Mouse (Mus musculus): Measurements from ENCODE around the gene Ahcyl2. TPM values are rescaled to one million over a fixed set of nuclear protein-coding genes. Genes with fewer than 3 reads are reported as not detected.
A peak's percentile ranks its signal among the peaks of the same experiment; 100 is the strongest.

Gene Ahcyl2
- polyA plus RNA-seq, 1 experiment from 2014 or later, result 7.9 TPM

- ATAC-seq (ENCODE audit: low read depth), result no peak
- peaks cover 5% of the 10 kb centered on the region; the same call in 1 of the 2 replicates for H3K4me1 ChIP-seq (replicated peaks; ENCODE audit: control insufficient read depth, insufficient read depth, low read length)
- no peak overlapping the region for H3K27ac ChIP-seq (ENCODE audit: low read length)
- no peaks in the 10 kb centered on the region for H3K36me3 ChIP-seq (ENCODE audit: control insufficient read depth, insufficient read depth, low read length)
- H3K9ac ChIP-seq (ENCODE audit: low read length), result no peak overlapping the region
- no peak overlapping the region for H3K4me2 ChIP-seq (ENCODE audit: low read depth, low read length)
- no peaks in the 10 kb centered on the region for H3K27me3 ChIP-seq (ENCODE audit: control insufficient read depth, insufficient read depth, low read depth, low read length)
- no peak overlapping the region for H3K4me3 ChIP-seq (ENCODE audit: low read length)
- 59% methylated on average over 2 of the region's 2 CpGs for WGBS
- no peaks in the 10 kb centered on the region for H3K9me3 ChIP-seq (ENCODE audit: control insufficient read depth, low read length)
Observed at GRCm38 (mm10) chr6:29850747-29851146, 82.9 kb downstream of the Ahcyl2 start.

GRCm38 (mm10) chr6:29851873-29852272 lies 84.1 kb downstream of the Ahcyl2 start:
- H3K27me3 ChIP-seq (ENCODE audit: control insufficient read depth, insufficient read depth, low read depth, low read length), result no peaks in the 10 kb centered on the region
- no peak for ATAC-seq (ENCODE audit: low read depth)
- H3K4me3 ChIP-seq (ENCODE audit: low read length), result no peak overlapping the region
- no peaks in the 10 kb centered on the region for H3K36me3 ChIP-seq (ENCODE audit: control insufficient read depth, insufficient read depth, low read length)
- H3K4me1 ChIP-seq (replicated peaks; ENCODE audit: control insufficient read depth, insufficient read depth, low read length), result peaks cover 5% of the 10 kb centered on the region; the same call in 1 of the 2 replicates
- no peak overlapping the region for H3K4me2 ChIP-seq (ENCODE audit: low read depth, low read length)
- H3K27ac ChIP-seq (ENCODE audit: low read length), result no peak overlapping the region
- 80% methylated on average over 3 of the region's 3 CpGs for WGBS
- H3K9me3 ChIP-seq (ENCODE audit: control insufficient read depth, low read length), result no peaks in the 10 kb centered on the region
- no peak overlapping the region for H3K9ac ChIP-seq (ENCODE audit: low read length)

- Histone ChIP-seq H3K4me3 (ENCODE audit: low read length) (peak overlapping the region; percentile 36), H3K9me3 (ENCODE audit: control insufficient read depth, low read length) (no peaks in the 10 kb centered on the region), H3K36me3 (ENCODE audit: control insufficient read depth, insufficient read depth, low read length) (no peaks in the 10 kb centered on the region), H3K27ac (ENCODE audit: low read length) (no peak overlapping the region), H3K4me2 (ENCODE audit: low read depth, low read length) (peak overlapping the region; percentile 69), H3K4me1 (replicated peaks; ENCODE audit: control insufficient read depth, insufficient read depth, low read length) (peaks cover 5% of the 10 kb centered on the region; the same call in 1 of the 2 replicates), H3K27me3 (ENCODE audit: control insufficient read depth, insufficient read depth, low read depth, low read length) (no peaks in the 10 kb centered on the region), H3K9ac (ENCODE audit: low read length) (peak overlapping the region; percentile 59)
- 14% methylated on average over 12 of the region's 12 CpGs for WGBS
- ATAC-seq (ENCODE audit: low read depth), result peak; percentile 65; the same call in 1 of the 2 replicates
Observed at GRCm38 (mm10) chr6:29853213-29853899, 85.5 kb downstream of the Ahcyl2 start.

GRCm38 (mm10) chr6:29853900-29854390 lies 86.1 kb downstream of the Ahcyl2 start:
- Histone ChIP-seq H3K27me3 (ENCODE audit: control insufficient read depth, insufficient read depth, low read depth, low read length) (no peaks in the 10 kb centered on the region), H3K4me2 (ENCODE audit: low read depth, low read length) (peak overlapping the region; percentile 69; the same call in 1 of the 2 replicates), H3K36me3 (ENCODE audit: control insufficient read depth, insufficient read depth, low read length) (no peaks in the 10 kb centered on the region), H3K9ac (ENCODE audit: low read length) (no peak overlapping the region), H3K4me1 (replicated peaks; ENCODE audit: control insufficient read depth, insufficient read depth, low read length) (peaks cover 5% of the 10 kb centered on the region; the same call in 1 of the 2 replicates), H3K27ac (ENCODE audit: low read length) (no peak overlapping the region), H3K9me3 (ENCODE audit: control insufficient read depth, low read length) (no peaks in the 10 kb centered on the region), H3K4me3 (ENCODE audit: low read length) (no peak overlapping the region)
- 77% methylated on average over 6 of the region's 6 CpGs for WGBS
- ATAC-seq (ENCODE audit: low read depth), result no peak

- WGBS, result 43% methylated on average over 6 of the region's 6 CpGs
Observed at GRCm38 (mm10) chr6:29858619-29859018, 90.8 kb downstream of the Ahcyl2 start.

GRCm38 (mm10) chr6:29859344-29859743 lies 91.5 kb downstream of the Ahcyl2 start:
- ATAC-seq (ENCODE audit: low read depth), result no peak
- Histone ChIP-seq H3K27ac (ENCODE audit: low read length) (no peak overlapping the region), H3K4me3 (ENCODE audit: low read length) (no peak overlapping the region), H3K9ac (ENCODE audit: low read length) (no peak overlapping the region), H3K4me2 (ENCODE audit: low read depth, low read length) (no peak overlapping the region), H3K36me3 (ENCODE audit: control insufficient read depth, insufficient read depth, low read length) (no peaks in the 10 kb centered on the region), H3K4me1 (replicated peaks; ENCODE audit: control insufficient read depth, insufficient read depth, low read length) (no peaks in the 10 kb centered on the region), H3K27me3 (ENCODE audit: control insufficient read depth, insufficient read depth, low read depth, low read length) (no peaks in the 10 kb centered on the region), H3K9me3 (ENCODE audit: control insufficient read depth, low read length) (no peaks in the 10 kb centered on the region)
- WGBS, result 47% methylated on average over 4 of the region's 4 CpGs

More at GRCm38 (mm10) chr6:29858619-29859018, 90.8 kb downstream of the Ahcyl2 start:
- Histone ChIP-seq H3K9me3 (ENCODE audit: control insufficient read depth, low read length) (no peaks in the 10 kb centered on the region), H3K4me3 (ENCODE audit: low read length) (no peak overlapping the region), H3K27me3 (ENCODE audit: control insufficient read depth, insufficient read depth, low read depth, low read length) (no peaks in the 10 kb centered on the region), H3K36me3 (ENCODE audit: control insufficient read depth, insufficient read depth, low read length) (no peaks in the 10 kb centered on the region), H3K9ac (ENCODE audit: low read length) (no peak overlapping the region), H3K4me2 (ENCODE audit: low read depth, low read length) (no peak overlapping the region), H3K4me1 (replicated peaks; ENCODE audit: control insufficient read depth, insufficient read depth, low read length) (0 out of 2 replicates have a peak, but pooled peaks cover 2% of the 10 kb centered on the region), H3K27ac (ENCODE audit: low read length) (no peak overlapping the region)
- no peak for ATAC-seq (ENCODE audit: low read depth)

GRCm38 (mm10) chr6:29860238-29860637 lies 92.4 kb downstream of the Ahcyl2 start:
- Histone ChIP-seq H3K27me3 (ENCODE audit: control insufficient read depth, insufficient read depth, low read depth, low read length) (no peaks in the 10 kb centered on the region), H3K36me3 (ENCODE audit: control insufficient read depth, insufficient read depth, low read length) (no peaks in the 10 kb centered on the region), H3K9me3 (ENCODE audit: control insufficient read depth, low read length) (no peaks in the 10 kb centered on the region), H3K9ac (ENCODE audit: low read length) (no peak overlapping the region), H3K27ac (ENCODE audit: low read length) (no peak overlapping the region), H3K4me2 (ENCODE audit: low read depth, low read length) (no peak overlapping the region), H3K4me1 (replicated peaks; ENCODE audit: control insufficient read depth, insufficient read depth, low read length) (no peaks in the 10 kb centered on the region), H3K4me3 (ENCODE audit: low read length) (no peak overlapping the region)
- WGBS, result 86% methylated on average over 3 of the region's 3 CpGs
- no peak for ATAC-seq (ENCODE audit: low read depth)

- no peaks in the 10 kb centered on the region for H3K4me1 ChIP-seq (replicated peaks; ENCODE audit: control insufficient read depth, insufficient read depth, low read length)
- no peak overlapping the region for H3K4me2 ChIP-seq (ENCODE audit: low read depth, low read length)
- WGBS, result 86% methylated on average over 2 of the region's 2 CpGs
- no peaks in the 10 kb centered on the region for H3K27me3 ChIP-seq (ENCODE audit: control insufficient read depth, insufficient read depth, low read depth, low read length)
- H3K27ac ChIP-seq (ENCODE audit: low read length), result no peak overlapping the region
- no peak overlapping the region for H3K9ac ChIP-seq (ENCODE audit: low read length)
- ATAC-seq (ENCODE audit: low read depth), result no peak
- H3K36me3 ChIP-seq (ENCODE audit: control insufficient read depth, insufficient read depth, low read length), result no peaks in the 10 kb centered on the region
- H3K4me3 ChIP-seq (ENCODE audit: low read length), result no peak overlapping the region
- no peaks in the 10 kb centered on the region for H3K9me3 ChIP-seq (ENCODE audit: control insufficient read depth, low read length)
Observed at GRCm38 (mm10) chr6:29864926-29865325, 97.1 kb downstream of the Ahcyl2 start.

GRCm38 (mm10) chr6:29866935-29867724 lies 99.3 kb downstream of the Ahcyl2 start:
- no peak for ATAC-seq (ENCODE audit: low read depth)
- Histone ChIP-seq H3K27ac (ENCODE audit: low read length) (no peak overlapping the region), H3K27me3 (ENCODE audit: control insufficient read depth, insufficient read depth, low read depth, low read length) (no peaks in the 10 kb centered on the region), H3K9ac (ENCODE audit: low read length) (no peak overlapping the region), H3K9me3 (ENCODE audit: control insufficient read depth, low read length) (no peaks in the 10 kb centered on the region), H3K36me3 (ENCODE audit: control insufficient read depth, insufficient read depth, low read length) (no peaks in the 10 kb centered on the region; the same call in 1 of the 2 replicates), H3K4me2 (ENCODE audit: low read depth, low read length) (no peak overlapping the region), H3K4me1 (replicated peaks; ENCODE audit: control insufficient read depth, insufficient read depth, low read length) (no peaks in the 10 kb centered on the region), H3K4me3 (ENCODE audit: low read length) (no peak overlapping the region)
- 77% methylated on average over 9 of the region's 9 CpGs for WGBS
